Mouse (Mus musculus) spleen, embryonic (tissue): ENCODE data around the gene Tex9.
"Not testable (repeated sequence)": the region's sequence is repeated elsewhere in the genome, so short reads cannot be mapped to it uniquely, and the experiment has no call there.

Source experiments
- CTCF ChIA-PET: fragments of 350-600 bp; sonication (Branson Sonifier 250); formaldehyde crosslinking; loops from one replicate; lab custom pipeline; 2022; lab: Charles Lee

The Tex9 gene

DNA sequence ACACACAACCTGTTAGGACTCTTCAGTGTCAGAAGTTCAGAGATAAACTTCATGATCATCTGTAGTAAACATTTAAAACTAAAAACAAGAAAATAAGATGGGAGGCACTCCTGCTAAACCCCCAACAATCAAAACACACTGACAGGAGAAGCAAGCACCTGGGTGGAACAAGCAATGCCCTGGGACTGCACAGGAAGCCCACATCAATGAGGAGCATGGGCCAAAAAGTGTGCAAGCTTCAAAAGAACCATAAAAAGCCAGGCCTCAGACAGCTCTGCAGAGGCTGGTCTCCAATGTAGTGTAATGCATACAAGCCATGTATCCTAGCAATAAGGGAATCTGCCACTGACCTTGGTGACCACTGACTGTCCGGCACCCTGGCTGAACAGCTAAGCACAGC is 12.7 kb downstream of the Tex9 start:
- CTCF ChIA-PET: interaction anchor here (0.5 kb wide), 1 partner anchor 13 kb away, joined by 5 read pairs; no protein-coding TSS in a partner anchor

DNA sequence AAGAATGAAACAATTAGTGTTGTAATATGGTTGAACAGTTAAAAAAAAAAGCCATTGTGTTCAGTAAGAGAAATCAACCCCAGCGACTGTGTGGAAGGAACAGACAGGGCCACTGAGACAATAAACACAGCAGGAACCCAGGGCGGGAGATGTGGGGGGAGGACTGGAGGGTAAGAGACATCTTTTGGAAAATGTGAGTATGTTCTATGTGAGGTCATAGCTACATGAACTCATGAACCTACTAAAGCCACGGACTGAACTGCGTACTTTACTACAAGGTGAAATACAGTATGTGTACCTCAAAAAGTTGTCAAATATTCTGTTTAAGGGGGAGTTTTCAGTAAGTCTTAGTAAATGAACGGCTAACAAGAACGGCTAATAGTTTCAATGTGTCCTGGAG is 14.7 kb downstream of the Tex9 start:
- CTCF ChIA-PET: no interaction called here

DNA sequence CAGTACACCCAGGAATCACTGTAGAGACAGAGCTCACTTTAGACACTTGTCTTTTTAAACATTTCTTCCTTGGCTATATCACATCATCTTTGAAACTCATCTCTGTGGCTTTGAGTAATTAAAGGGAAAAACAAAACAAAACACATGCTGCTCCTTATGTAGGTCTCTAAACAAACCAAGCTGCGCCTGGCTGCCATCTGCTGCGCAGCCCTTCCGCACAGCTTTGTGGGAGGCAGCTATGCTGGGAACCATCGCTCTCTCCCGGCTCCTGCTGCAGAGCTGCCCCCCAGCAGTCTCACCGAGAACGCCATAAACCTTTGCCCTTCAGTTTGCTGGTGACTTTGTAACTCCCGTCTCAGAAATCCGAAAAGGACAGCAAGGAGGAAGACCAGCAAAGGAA is 16.5 kb downstream of the Tex9 start:
- CTCF ChIA-PET: no interaction called here

DNA sequence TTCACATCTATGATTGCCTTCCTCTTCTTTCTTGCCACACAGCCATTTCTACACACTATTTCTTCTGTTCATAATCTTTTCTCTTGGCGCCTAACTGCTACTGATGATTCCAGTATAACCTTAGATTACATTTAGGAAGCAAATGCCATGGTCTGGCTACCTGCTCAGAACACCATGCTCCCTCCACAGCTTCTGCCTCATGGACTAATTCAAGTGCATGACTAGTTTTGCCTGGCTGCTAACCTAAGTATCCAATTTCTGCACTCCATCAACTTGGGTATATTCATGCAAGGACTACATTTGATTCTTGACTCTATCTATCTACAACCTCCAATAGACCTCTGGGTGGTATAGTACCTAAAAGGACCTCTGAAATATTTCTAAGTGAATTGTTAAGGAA is 22.2 kb downstream of the Tex9 start:
- CTCF ChIA-PET: no interaction called here

DNA sequence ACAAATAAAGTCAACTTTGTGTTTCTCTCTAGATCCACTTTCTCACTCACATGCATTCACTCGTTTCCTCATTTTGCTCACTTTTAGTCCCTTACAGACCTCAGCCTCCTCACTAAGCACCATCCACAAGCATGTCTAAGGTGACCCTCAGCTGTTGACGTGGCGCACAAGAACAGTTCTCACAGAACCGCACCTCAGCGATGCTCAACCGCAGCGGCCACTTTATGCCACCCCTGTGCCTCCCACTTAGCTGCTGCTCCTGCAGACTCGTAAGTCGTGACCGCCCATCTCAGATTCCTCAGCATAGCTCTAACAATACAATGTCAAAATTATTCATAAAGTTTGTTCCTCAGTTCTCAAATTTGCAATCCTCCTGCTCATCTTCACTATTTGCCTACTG is 23.4 kb downstream of the Tex9 start:
- CTCF ChIA-PET: interaction anchor here (1.2 kb wide), 1 partner anchor 20 kb away, joined by 4 read pairs; no protein-coding TSS in a partner anchor

DNA sequence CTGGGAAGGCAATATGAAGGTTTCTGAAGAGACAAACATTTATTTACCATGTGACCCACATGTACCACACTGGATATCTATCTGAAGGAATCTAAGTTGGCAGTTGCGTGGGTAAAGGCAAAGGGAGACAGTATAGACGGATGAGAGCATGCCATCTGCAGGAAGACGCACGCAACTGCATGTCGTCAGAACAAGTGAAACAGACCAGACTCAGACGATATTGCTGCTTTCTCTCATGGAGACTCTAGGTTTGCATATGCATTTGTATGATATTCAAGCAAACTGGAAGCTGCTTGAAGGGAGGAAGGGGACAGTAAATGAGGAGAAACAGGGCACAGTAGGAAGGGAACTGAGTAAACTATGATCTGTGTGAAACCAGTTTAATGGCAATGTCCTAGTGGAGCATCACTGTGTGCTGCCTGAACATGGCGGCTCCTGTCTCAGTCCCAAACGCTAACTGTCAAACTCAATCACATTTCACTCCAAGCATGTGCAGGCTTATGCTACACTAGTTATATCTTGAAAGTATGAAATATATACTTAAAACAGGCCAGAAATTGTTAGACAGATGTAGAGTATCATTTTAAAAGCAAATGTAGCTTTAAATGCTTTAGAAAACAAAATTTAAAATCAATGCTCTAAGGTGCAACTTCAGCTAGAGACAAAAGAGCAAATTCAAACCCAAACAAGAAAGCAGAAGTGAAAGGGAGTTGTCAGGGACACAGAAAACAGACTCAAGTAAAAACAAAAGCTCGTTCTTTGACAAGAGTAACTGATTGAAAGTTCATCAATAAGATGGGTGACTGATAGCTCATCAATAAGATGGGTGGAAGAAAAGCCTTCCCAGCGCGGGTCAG is 24.2 kb downstream of the Tex9 start:
- CTCF ChIA-PET: interaction anchor here (0.6 to 1.2 kb wide), 3 partner anchors 19 to 561 kb away, joined by 4 to 8 read pairs (median 4); no protein-coding TSS in a partner anchor

DNA sequence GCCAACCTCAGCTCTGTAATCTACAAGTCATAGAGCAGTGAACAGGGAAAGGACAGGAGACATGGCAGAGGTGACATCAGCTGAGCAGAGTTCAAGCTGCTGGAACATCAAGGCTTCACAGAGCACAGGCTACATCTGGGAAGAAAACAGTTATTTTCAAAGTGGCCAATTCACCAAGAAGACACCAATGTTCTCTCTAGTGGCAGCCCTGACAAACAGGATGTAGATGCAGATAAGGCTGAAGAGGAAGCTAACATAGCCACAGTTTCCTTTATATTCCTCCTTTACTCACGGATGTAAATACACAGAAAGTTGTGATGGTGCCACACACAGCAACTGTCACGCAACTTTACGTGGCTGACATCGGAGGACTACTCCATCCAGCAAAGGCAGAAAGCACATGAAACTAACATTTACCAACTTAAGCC is 26.2 kb downstream of the Tex9 start:
- CTCF ChIA-PET: no interaction called here

DNA sequence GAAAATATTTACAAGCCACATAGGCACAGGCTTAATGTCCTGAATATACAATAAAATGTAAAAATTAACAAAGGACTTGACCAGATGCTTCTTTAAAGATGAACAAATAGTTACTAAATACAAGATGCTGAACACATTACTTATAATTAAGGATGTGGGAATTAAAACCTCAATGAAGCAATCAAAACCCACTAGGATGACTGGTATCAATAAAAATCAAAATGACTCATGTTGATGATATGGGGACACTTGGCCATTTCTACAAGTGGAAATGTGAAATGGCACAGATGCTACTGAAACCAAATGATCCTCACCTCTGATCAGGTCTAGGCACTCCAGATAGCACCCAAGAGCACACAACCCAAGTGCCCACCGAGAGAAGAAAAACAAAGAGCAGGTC is 27.2 kb downstream of the Tex9 start:
- CTCF ChIA-PET: no interaction called here

DNA sequence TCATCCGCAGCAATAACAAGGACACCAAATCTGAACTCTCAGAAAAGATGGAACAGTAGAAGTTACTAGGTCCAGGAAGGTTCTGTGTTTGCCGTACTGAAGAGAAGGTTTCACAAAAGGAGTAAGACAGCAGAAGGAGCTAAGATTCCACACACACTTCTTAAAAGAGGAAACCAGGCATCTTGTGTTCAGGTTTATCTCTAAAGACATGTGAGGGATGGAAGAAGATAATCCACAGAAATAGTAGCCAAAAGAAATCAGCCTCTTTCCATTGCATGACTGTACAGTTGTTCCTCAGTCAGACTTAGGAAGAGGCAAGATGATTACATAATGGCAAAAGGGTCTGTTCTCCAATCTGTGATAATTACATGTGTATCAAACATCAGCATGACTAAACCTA is 29.6 kb downstream of the Tex9 start:
- CTCF ChIA-PET: no interaction called here

DNA sequence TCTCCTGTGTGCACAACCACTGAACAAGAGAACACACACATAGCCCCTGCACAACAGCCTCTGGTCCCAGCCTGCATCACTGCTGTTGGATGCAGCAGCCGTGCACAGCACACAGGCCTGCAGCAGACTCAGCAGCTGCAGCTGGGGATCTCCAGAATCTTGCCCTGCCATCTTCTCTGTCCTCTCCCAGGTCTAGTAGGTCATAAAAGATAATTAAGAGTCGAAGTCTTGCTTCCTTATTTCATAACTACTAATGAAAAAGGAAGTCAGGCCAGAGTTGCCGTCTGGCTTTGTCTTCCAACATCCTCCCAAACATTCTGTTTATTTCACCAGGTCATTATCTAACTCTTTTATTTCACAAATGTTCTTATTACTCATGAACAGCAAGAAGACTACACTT is 31.2 kb downstream of the Tex9 start:
- CTCF ChIA-PET: no interaction called here

DNA sequence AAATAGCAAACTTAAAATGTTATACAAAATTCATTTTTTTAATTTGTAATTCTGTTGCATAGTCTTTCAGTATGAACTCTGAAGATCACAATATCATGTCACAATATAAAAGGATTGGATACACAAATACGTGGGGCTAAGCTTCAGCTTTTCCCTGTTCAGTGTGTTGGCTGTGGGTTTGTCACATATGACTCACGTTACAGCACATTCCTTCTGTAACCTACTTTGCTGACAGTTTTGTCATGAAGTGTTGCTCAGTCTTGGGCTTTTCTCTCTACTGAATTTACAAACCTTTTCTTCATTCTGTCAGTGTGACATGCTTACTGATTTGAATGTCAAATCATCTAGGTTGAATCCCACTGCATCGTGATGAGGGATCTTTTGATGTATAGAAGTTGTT is 32.3 kb downstream of the Tex9 start:
- CTCF ChIA-PET: no interaction called here

DNA sequence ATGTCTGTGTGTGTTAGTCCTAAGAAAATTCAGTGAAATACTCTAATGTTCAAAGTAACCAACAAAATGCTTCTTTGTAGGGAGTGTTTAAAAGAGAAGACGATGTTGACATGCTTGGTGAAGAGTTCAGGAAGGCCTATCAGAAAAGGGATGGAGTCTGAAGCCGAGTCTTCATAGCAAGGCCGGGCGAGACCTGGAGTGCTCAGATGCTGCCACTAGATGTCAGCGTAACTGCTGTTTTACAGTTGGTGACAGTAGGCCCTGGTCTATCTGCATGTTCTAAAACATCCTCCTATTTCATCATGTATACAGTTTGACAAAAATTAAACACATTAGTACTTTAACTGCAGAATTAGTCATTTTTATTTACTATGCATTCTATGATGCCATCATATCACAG is 33.8 kb downstream of the Tex9 start:
- CTCF ChIA-PET: interaction anchor here (0.6 to 1.6 kb wide), 3 partner anchors 9 to 502 kb away, joined by 3 to 5 read pairs (median 5); no protein-coding TSS in a partner anchor

DNA sequence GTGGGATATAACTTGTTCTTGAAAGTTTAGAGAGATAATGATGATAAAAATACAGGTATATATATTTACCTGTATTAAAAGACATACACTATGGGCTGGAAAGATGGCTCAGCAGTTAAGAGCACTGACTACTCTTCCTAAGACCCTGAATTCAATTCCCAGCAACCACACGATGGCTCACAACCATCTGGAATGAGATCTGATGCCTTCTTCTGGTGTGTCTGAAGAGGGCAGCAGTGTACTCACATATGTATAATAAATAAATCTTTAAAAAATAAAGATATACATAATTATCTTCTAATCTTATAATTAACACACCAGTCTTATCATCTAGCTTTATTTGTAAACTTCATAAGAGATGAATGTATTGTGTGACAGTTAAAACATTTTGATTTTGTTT is 35.6 kb downstream of the Tex9 start:
- CTCF ChIA-PET: no interaction called here

DNA sequence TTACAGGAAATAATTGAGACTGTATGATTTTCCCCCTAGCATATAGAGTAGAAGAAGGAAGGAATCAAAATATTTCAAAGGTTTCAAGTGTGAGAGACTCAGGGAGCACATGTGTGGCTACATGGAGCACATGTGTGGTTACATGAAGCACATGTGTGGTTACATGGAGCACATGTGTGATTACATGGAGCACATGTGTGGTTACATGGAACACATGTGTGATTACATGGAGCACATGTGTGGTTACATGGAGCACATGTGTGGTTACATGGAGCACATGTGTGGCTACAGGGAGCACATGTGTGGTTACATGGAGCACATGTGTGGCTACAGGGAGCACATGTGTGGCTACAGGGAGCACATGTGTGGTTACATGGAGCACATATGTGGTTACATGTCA is 37.7 kb downstream of the Tex9 start:
- CTCF ChIA-PET: not testable (repeated sequence)

DNA sequence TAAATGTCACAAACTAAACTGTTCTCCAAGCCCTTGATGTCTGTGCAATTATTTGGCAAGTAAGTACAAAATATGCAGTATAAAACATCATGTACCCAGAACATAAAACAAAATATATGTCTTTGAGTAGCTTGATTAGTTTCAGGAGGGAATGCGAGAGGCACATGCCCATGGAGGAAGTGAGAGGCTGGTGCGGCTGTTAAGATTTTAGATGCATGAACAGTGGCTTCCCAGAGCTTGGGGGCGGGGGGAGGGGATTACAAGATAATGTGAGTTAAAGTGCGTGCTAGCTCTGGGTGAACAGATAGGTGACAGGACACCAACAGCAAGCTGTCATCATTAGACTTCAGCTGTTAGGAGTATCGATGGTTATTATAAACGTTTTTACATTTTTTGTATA is 40.9 kb downstream of the Tex9 start:
- CTCF ChIA-PET: no interaction called here

DNA sequence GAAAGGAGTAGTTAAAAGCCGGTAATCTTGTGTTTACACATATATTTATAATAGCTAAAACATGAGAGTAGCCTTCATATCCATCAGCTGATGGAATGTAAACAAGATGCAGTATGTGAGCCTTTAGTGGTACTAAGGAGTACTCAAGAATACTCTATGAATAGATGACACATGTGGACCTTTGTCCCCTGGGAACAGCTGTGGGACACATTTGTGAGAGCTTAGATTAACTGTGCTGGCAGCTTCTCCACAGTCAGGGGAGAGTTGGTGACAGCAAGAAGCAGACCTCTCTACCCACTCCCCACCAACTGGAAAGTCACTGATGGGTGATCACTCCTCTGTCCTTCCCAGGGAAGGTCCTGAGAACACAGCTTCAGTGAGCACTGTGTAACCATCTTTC is 41.6 kb downstream of the Tex9 start:
- CTCF ChIA-PET: interaction anchor here (0.6 kb wide), 1 partner anchor 12 kb away, joined by 9 read pairs; no protein-coding TSS in a partner anchor

DNA sequence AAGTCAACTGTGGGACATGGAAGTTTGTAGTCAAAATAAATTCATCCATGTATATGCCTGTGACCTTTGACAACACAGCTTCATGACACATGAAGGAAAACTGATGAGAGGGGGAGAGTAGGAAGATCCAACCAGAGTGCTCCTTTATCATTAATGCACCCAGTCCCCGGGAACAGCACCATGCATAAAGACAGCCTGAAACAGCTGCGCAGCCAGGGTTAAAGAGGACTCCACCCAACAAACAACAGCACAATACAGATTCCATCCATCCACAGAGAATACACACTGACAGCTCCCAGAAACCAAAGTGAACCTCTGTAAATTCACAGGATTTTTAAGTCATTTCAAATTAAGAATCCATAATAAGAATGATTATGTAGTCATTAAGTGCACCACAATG is 42.2 kb downstream of the Tex9 start:
- CTCF ChIA-PET: interaction anchor here (0.6 to 2.0 kb wide), 2 partner anchors 8 to 11 kb away, joined by 5 to 9 read pairs; no protein-coding TSS in a partner anchor

DNA sequence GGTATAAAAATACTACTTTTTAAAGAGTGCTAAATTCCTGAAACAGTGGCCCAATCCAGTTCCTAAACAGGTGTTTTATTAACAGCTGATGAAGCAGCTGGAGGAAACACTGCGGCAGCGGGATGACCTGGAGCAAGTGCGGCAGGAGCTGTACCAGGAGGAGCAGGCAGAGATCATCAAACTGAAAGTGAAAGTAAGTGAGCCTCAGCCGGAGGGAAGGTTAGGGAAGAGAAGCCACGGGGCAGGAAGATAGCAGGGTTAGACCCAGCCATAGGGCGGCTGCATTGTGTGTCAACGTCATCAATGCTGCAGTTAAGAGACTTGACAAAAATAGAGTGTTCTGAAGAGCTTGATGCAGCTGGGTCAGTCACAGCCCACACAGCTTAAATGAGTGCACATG is 42.6 kb downstream of the Tex9 start:
- CTCF ChIA-PET: interaction anchor here (2.0 kb wide), 1 partner anchor 9 kb away, joined by 5 read pairs; no protein-coding TSS in a partner anchor

DNA sequence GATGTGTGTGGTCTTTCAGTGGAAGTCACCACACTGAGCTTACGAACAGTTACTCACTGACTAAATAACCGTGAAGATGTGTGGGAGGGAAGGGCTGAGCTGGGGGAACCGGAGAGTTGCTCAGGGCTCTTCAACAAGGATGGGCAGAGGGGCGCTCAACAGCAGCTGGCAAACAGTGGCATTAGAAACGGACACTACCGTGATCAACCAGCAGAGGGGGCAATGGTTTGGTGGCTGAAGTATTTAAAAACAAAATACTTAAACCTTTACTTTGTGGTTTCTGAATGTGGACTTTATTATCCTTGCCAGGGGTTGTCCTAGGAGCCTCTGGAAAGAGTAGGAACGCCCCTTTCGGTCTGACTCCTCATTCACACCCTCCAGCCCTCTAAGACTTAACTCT is 44.0 kb downstream of the Tex9 start:
- CTCF ChIA-PET: interaction anchor here (0.5 to 2.0 kb wide), 5 partner anchors 10 to 209 kb away, joined by 4 to 9 read pairs (median 4); no protein-coding TSS in a partner anchor

DNA sequence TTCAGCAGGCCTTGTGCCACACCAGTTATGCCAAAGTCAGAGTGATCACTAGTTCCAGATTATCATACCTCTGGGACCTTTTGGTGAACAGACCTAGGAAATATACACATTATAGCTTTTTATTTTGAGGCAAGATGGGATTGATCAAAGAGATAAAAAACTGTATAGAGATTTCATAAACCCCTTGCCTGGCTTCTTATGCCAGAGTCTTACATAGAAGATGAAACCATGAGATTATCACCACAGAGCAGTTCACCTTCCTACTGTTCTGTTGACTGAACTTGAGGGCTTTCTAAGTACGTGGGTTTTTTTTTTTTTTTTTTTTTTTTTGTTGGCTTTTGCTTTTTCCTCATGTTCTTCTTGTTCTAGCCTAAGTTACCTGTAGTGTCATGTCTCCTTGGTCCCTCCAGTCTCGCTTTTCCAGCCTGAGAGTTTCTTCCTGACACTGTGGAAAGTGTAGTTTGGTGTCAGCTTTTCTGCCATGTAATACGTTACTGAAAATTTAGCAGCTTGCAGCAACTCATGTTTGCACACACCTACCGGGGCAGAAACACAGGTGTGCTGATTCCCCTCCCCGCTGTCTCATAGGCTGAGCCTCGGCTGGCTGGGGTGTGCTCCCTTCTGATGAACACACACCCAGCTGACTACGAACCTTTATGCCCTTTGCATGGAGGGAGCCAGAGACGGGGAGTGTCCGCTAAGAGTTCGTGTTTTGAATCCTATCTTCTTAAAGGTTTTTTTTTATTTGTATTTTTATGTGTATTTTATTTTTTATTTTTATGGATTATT is 49.9 kb downstream of the Tex9 start:
- CTCF ChIA-PET: interaction anchor here (0.6 kb wide), 1 partner anchor 1958 kb away, joined by 6 read pairs; no protein-coding TSS in a partner anchor

DNA sequence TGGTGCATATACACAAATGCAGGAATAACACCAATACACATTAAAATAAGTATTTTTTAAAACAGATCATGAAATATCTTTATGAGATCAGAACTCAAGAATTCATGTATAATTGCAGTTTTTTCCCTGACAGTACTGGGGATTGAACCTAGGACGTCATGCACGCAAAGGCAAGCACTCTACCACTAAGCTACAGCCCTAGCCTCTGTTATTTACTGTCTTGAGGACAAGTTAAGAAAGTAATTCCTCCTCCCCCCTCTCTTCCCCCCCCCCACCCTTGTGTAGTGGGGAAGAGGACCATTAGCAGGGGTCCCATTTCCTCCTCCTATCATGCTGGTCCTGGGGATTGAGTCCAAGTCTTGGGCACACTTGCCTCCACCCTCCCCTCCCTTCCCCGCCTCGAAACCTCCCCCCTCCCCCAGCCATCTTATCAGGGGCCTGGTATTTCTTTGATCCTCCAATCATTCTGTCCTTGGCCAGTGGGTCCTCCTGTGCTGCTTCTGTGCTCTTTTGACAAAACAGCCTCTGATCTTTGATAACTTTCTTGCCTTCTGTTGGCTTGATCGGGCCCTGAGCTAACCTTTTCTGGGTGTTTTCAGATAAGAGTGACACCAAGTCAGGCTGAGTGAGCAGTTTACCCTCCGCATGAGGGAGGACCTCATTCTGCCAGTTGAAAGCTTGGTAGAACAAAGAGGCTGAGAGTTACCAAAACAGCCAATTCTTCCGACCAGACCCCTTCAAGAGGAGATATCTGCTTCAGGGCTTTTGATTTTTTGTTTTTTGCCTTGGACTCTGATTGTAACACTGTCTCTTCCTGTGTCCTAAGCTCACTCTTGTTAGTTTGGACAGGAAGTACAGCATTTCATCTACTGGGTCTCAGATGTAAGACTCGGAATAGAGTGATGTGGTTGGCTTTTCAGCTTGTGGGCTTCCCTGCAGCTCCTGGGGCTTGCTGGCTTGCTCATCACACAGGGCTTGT is 50.8 kb downstream of the Tex9 start:
- CTCF ChIA-PET: interaction anchor here (0.6 kb wide), 1 partner anchor 1957 kb away, joined by 6 read pairs; no protein-coding TSS in a partner anchor
